Mouse (Mus musculus) lung, postnatal 4 days (tissue): ENCODE measurements around the gene Gm4836.
"Not testable (repeated sequence)": the region's sequence is repeated elsewhere in the genome, so short reads cannot be mapped to it uniquely, and the experiment has no call there.

Experiments used
- DNase-seq, 2 experiments: peaks; one replicate each; pipeline ENCODE4 v3.0.0; 2021

Gm4836 gene

GRCm38 (mm10) chrX:28293532-28293931, at the start of gene Gm4836:
Gm4836 (minus strand) TSS chrX:28293632.
- not testable (repeated sequence) for DNase-seq
